Mouse (Mus musculus): ENCODE results near the gene Msgn1.

The Msgn1 gene

DNA sequence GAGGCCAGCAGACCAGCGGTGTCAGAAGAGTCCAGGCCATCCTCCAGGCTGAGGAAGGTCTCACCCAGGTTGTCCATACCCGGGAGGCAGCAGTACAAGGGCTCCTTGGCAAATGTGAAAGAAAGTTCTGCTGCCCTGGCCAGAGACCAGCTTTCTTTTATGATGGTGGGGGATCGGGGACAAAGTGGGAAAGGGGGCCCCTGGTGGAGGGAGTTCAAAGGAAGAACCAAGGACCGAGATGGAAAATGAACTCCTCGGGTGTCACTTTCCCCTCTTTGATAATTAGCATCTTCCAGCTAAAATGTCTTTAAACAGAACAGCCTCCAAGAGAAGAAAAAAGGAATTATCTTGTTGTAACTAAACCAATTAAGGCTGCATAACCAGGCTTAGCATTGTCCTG lies at the start of gene Msgn1:
Gene Msgn1, minus strand, starts transcription at position 101 of the 400 bp plus-strand sequence.
- DNase-seq (ENCODE audit: low read depth, low spot score): no peak

DNA sequence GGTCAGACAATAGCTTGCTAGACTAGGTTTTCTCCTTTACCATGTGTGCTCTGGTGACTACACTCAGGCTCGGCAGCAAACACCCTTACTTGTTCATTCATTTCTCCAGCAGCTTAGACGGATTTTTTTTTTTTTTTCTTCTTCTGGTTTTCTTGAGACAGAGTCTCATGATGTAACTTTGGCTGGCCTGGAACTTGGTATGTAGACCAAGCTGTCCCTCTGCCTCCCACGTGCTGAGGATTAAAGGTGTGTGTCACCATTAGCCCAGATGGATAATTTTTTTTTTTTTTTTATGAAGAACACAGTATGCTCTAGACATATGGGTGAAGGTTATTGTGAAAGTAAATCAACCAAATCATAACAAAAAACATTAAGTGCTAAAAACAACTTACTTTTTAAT lies 41.5 kb upstream of the Msgn1 start:
- no peak for DNase-seq (ENCODE audit: low read depth, low spot score)

DNA sequence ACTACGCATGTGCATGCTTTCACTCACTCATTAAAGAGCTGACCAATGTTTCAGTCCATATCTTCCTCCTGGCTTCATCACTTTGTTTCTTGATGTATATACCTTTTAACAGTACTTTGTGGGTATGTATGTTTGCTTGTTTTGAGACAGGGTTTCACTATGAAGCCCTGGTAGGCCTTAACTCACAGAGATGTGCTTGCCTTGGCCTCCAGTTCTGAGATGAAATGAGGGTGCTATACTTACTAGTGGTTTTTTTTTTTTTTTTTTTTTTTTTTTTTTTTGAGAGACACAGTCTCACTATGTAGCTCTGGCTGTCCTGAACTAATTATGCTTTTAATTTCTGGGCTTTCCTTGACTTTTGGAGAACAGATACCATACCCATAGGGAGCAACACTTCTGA lies 38.7 kb upstream of the Msgn1 start:
- no peak for DNase-seq (ENCODE audit: low read depth, low spot score)

DNA sequence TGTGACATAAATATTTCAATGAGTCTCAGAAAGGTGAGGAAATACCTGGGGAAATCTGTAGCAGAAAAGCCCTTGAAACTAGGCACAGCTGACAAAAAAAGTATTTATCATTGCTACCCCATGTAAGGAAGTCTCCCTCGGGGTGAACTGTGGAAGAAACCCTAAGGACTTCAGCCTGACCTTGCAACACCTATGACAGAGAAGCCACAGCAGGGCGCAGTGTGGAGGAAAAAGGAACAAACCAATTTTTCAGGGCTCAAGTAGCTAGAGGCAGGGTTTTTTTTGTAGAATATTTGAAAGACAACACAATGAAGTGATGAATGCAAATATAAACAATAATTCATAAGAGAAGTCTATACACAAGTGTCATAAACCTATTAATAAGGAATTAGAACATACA lies 27.2 kb upstream of the Msgn1 start:
- no peak for DNase-seq (ENCODE audit: low read depth, low spot score)

DNA sequence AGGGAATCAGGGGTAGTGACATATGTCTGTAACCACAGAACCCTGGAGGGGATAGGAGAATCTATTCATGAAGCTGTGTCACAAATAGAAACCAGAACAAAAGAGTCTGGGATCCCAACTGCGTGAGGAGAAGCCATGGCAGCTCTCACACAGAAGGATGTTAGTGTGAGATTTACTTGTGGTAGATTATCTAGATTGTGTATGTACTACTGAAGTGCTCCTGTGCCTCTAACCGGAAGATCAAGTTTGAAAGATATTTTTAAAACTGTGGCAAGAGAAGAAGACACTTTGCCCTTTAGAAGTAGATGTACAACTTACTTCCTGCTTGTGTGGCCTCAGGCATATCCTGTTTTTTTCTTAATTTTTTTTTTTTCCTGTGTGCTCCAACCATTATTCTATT lies 21.5 kb upstream of the Msgn1 start:
- DNase-seq (ENCODE audit: low read depth, low spot score): no peak

DNA sequence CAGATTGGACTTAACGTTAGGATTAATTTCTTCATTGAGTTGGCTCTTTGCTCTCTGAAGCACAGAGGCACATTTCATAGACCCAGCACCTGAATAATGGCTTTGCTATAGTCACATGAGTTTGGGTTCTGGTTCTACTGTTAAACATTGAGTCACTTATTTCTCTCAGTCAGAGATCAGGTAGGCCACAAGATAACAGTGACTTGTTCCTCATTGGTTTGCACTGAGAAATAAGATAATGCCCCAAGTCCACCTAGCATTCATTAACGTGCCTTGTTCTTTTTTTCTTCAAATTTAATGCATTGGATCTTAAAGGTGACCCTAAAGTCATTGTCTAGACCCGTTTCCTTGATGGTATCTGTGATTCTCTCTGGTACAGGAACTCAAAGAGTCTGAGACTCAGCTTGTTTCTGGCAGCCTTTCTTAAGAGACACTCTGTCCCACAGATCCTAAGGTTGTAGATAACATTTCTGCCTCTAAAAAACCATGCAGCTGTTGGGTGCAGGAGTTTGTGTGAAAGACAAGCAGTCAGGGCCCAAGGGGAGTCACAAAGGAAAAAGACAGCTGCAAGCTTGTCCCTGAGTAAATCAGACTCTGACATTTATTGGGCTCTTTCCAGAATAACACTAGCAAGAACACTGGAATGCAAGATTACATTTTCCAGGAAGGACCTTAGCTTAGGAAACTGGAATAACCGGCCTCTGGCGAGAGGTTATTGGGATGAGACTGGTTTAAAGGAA lies 17.9 kb upstream of the Msgn1 start:
- no peak for DNase-seq (ENCODE audit: low read depth, low spot score)

DNA sequence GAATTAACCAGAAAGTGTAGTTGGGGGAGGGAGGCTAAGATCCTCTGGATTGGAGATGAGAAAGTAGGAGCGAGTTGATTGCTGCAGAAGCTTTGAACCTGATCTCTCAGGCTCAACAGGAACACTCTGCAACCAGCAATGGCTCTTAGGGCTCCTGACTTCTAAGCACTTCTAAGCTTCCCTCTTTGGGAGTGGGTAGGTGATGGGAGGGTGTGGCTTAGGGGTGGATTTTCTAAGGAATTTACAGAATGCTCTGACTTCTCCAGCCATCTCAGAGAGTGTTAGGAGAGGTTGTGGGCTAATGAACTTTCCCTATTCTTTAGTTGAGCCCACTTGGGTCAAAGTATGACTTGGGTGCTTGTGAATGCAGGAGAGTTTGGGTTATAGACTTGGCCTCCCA lies 17.4 kb upstream of the Msgn1 start:
- DNase-seq (ENCODE audit: low read depth, low spot score): no peak

DNA sequence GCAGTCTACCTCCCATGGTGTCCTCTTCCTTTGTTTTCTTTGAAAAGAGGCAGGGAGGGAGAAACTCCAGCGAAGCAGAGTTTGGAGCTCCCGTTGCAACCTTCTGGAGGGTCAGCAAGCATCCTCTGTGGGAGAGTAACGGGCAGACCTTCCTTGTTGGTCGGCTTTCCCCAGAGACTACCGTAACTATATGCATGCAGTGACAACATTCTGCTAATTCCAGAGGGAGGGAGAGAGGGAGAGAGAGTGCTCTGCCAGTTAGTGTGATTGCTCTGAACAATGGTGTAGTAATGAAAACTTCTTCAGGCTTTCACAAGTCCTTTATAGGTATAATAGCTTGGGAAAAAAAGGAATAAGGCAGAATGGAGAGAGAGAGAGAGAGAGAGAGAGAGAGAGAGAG lies 15.9 kb upstream of the Msgn1 start:
- no peak for DNase-seq (ENCODE audit: low read depth, low spot score)

DNA sequence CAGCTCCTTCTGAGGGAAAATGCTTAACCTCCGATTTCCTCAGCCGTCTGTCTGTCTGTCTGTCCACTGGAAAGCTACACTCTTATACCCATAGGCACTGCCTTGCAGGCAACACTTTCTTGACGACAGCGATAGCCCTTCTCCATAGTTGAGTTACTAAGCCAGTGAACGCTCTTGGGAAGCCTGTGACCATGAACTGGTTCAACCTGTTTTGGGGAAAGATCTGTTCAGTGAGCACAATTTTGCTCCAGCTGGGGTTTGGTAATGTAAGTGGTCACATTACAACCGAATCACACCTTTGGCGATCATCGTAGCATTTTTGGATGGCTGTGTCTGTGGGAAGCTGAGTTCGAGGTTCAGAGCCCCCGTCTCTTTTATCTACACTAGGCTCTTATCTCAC lies 14.3 kb upstream of the Msgn1 start:
- no peak for DNase-seq (ENCODE audit: low read depth, low spot score)

DNA sequence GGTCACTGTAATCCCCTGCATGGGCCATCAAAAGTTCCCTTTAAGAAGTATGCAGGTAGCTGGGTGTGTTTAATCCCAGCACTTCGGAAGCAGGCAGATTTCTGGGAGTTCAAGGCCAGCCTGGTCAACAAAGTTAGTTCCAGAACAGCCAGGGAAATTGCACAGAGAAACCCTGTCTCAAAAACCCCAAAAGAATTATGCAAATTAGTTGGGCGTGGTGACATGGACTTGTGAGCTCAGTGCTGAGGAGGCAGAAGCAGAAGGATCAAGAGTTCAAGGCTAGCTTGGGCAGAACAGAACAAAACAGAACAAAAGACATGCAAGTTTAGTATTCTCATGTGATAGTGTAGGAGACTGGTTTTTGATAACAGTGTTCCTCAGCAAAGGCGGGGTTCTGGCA lies 13.8 kb upstream of the Msgn1 start:
- no peak for DNase-seq (ENCODE audit: low read depth, low spot score)

DNA sequence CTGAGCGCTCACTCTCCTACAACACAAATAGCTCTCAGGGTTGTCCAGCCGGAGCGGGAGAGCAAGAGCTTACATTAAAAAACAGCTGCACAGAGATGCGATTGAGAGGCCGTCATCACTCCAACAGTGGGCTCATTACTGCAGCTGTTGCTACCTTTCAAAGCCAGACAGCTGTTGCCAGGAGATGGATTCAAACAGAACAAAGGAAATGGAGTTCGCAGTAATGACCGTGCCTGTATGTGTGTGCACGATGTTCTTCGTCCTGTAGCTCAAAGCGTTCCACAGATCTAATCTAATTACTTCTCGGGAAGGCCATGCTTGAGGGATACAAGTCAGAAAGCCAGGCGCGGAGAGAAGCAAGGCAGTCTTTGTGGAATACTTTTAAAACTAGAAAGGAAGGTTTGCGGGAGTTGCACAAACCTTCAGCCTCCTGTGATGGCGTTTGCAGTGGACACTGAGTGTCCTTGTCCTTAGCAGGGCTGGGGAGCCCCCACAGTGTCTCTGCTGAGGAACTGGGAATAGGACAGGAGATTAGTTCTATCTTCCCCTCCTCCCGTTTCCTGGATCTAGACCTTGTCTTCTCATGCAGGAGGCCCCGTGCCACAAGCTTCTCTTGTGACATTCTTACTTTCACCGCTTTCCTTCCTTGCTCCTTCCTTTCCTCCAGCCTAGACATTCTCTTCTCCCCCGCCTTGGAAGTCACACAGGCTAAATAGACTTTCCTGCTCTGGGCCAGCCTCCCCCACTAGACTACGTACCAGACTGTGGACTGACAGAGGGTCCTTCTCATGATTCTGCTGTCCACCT lies 13.0 kb upstream of the Msgn1 start:
- no peak for DNase-seq (ENCODE audit: low read depth, low spot score)

DNA sequence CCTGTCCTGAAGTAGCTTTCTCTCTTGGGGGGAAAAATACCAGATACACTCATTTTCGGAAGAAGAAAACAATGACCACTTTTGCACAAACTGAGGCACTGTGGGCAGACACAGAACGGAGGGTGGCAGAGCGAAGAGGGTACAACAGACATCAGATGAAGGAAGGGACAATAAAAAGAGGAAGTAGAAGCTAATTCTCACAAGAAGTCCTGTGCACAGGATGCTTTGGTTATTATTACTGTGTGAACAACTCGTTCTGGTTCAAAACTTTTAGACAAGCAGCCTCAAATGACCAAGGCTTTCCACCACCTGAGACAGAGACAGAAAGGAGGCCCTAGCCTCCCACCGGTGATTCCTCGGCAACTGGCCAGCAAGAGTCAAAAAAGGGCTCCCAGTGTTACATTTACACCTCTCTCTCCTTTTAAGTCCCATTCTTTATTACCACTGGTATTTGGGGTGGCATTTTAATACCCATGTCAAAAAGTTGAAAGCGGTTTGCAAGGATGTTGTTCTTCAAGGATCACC lies 9.0 kb upstream of the Msgn1 start:
- no peak for DNase-seq (ENCODE audit: low read depth, low spot score)

DNA sequence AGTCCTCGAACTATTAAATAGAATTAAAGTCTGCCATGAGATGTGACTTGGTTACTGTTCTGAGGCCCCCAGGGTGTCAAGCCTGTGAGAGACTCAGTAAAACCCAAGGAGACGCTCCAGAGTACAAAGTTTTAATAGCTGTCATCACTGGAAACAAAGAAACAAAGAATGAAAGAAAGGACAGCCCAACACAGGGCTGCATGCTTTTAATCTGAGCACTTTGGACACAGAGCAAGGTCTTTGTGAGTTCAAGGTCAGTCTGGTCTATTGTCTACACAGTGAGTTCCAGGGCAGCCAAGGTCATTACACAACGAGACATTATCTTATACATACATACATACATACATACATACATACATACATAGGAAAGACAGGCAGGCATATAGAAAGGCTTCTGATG lies 7.7 kb upstream of the Msgn1 start:
- no peak for DNase-seq (ENCODE audit: low read depth, low spot score)

DNA sequence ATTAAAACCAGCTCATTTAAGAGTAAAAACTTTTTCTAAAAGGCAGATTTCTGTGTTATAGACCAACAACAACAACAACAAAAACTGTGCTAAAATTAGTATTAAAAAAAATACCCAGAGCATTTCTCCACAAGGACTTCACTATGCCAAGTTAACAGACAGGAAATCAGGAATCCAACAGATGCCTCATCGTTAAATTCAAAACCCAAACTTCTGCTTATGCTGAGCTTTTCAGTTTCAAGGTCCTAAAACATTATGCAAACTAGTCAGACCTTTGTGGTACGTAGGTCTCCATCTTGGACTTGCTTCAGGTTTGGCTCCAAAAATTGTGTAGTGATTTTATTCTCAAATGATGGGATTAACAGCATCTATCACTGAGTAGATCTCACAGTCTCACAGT lies 6.8 kb upstream of the Msgn1 start:
- no peak for DNase-seq (ENCODE audit: low read depth, low spot score)

DNA sequence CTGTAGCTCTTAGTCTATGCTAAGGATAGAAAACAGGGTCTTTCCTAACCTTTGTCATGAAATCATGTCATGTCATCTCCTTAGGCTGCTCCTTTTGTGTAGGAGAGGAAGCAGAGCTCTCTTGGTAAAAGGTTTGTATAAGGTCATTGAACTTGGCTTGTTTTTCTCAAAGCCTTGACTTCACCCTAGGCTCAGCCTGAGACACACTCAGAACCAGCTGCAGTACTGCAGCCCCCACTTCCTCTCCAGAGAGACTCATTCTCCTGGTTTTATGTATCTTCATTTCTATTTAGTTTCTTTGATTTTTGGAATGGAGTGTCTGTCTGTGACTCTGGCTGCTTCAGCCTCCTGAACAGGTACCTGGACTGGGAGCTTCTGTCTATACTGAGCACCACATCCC lies 6.0 kb upstream of the Msgn1 start:
- DNase-seq (ENCODE audit: low read depth, low spot score): no peak

DNA sequence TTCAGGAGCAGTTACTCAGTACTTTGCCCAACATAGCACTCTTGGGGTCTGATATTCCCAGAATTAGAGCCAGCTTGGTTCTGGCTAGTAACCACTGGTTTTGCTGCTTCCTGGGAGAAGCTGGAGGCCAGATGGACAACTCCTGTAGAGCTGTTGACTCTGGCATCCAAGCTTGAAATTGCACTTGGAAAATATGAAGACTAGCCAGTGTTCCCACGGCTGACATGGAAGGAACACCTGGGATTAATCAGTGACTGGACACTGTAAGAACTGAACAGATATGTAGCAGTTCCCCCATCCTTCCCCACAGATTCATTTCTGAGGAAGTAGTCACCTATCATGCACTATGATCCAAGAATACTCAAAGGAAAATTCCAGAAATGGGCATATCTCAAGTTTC lies 4.1 kb upstream of the Msgn1 start:
- DNase-seq (ENCODE audit: low read depth, low spot score): peak; percentile 62

DNA sequence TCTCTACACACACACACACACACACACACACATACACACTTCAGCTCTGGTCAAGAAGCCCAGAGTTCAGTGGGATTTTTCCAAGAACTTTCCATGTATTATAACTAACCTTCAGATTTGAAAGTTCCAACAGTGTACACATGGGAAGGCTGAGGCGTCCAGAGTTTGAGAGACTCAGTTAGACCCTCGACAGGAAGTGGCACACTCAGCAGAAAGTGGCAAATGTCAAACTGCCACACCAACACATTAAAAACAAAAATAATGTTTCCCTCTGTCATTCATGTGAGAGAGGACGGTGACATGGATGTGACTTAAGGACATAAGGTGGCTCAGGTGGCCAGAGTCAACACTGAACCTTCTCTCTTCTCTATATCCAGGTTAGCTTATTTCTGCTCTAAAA lies 1.6 kb upstream of the Msgn1 start:
- no peak for DNase-seq (ENCODE audit: low read depth, low spot score)

DNA sequence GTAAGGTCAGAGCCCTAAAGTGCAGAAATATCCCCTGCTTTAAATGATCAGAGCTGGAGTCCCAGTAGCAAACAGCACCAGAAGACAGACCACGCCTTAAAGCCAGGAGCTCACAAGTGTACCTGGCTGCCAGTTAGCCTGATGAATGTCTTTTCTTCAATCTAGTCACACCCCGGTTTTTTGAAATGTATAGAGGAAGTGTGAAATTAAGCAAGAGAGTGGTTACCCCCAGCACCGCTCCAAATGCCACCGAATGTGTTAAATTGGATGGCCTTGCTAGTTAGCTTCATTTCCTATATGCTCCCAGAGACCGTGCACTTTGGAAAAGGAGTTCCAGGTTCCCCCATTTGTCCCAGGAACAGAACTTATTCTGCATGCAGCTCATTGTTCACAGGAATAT lies 864 bp upstream of the Msgn1 start:
- DNase-seq (ENCODE audit: low read depth, low spot score): no peak

DNA sequence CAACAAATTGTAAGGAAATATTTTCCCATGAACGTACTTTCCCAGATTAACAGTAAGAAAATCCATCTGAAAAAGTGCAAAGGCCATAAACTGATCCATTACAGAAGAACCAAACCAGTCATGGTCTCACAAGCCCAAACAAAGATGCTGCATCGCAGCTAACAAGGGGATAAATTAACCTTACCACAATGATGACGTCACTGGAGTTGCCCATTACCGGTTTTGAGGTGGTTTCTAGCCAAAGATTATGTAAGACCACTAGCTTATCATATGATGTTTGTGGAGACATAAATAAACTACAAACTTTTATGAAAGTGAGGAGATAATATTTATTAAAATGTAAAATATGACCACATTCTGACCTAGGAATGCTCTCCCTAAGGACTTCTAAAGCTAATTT lies 2.5 kb downstream of the Msgn1 start:
- no peak for DNase-seq (ENCODE audit: low read depth, low spot score)

DNA sequence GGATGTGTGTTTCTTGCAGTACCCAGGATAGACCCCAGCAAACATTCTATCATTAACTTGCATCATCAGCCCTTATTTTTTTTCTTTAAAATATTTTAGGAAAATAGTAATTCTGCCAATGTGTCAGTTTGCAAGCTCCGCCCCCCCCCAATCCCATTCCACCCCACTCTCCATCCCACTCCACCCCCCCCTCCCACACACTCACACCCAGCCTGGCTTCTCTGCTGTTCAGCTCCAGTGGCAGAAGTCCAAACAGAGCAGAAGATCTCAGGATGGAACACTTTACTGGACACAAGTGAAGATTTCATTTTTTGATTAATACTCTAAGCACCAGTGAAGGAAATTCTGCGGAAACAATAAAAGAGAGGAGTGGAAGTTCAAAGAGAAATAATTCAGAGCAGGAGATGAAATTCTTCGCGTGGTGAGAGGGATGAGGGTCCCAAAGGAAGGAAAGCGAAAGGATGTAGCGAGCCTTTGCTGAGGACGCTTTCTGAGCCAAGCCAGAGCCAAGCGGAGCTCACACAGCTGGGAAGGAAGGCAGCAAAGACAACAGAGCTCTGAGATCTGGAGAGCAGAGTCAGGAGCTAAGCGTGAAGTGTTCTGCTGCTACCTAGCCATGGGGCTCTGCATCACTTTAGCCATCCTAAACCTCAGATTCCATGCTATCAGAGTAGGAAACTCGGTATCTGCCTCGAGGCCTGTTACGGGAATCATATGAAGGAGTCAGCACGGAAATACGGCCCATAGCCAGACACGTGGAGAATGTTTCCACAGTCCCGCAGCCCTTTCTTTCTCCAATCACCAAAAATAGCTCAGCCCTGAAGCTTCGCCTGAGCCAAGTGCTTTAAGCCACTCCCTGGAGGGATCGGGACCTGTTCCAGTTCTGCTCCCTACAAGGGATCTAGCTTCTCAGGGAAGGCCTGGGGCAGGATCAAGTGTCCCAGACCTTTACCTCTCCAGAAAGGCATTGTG lies 4.8 kb downstream of the Msgn1 start:
- DNase-seq (ENCODE audit: low read depth, low spot score): no peak

DNA sequence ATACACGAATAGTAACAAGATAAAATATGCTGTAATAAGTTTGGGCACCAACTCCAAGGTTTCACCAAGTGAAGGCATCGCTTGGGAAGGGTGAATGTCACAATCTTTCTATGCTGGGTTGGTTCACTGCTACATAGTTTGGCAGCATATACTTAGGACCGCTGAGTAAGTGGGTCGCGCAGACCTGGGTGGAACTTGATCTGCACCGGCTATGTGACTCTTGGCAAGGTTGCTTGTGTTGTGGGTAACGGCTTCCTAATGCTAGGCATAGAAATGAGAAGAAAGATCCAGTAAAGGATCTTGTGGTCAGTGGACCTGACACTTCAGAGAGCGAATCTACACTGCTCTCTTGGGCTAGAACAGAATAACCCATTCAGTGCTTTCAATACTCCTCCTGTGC lies 6.3 kb downstream of the Msgn1 start:
- no peak for DNase-seq (ENCODE audit: low read depth, low spot score)

DNA sequence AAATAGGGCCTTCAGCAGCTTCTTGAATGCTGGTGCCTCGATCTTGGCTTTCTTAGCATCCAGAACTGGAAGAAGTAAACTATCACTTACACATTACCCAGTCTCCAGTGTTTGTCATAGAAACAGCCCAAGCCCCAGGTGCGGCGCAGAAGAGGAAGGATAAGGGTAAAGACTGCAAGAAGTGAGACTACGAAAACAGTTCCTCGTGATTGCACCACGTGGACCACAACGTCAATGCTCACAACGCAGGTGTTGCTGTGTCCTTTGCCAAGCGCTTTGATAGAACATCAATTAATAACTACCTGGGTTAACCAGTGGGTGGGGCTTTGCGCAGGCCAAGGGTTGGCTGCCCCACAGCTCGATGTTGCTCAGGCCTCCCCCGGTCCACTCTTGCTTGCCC lies 8.1 kb downstream of the Msgn1 start:
- DNase-seq (ENCODE audit: low read depth, low spot score): no peak
